Mouse (Mus musculus) cerebellum, postnatal 4 days (tissue): ENCODE results near the gene Alg1.
"Not testable (repeated sequence)": the region's sequence is repeated elsewhere in the genome, so short reads cannot be mapped to it uniquely, and the experiment has no call there.

Source experiments
- DNase-seq, 2 experiments: peaks; one replicate each; pipeline ENCODE4 v3.0.0; 2022; ENCODE audit warnings: low spot score in 2 of 2, mixed read lengths in 1 of 2

The Alg1 gene

GRCm38 (mm10) chr16:5233418-5234313 is at the start of gene Alg1:
TSS of gene Alg1 (plus strand) at chr16:5233621.
- DNase-seq = peak; percentile 79 to 92

- no peak for DNase-seq
These were observed 49.3 kb upstream of the Alg1 start for GRCm38 (mm10) chr16:5184101-5184500.

DNA sequence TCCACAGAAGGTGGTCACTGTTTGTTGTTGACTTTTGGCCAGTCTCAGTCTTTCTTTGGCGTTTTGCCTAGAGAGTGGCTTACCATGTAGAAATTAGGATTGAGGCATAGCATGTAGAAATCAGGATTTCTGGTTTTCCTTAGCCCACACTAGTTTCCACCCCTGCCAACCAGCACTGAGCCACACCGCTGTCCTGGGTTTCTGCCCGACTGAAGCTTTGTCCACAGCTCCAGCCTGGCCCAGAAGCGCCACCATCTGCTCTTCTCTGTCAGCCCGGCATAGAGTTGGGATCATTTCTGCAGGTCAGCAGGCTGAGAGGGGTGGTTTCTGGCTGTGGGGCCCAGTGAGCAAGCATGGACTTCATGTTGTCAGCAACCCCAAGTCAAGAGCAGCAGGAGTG is 48.5 kb upstream of the Alg1 start:
- peak in 1 of 2 experiments; percentile 39 for DNase-seq

DNA sequence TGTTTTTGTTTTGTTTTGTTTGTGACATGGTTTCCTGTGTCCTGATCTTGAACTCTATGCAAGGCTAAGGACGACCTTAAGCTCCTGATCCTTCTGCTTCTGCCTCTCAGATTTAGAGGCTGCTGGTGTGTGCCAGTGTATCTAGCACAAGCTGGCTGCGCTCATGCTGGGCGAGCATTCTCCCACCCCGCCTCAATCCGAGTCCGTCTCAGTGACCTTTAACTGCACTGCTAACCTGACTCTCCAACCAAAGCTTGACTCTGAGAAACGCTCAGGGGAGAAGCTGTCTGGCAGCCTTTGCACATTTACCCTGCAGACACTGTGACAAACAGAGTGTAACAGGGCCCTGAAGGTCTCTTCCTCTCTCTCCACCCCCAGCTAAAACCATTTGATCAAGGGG is 47.7 kb upstream of the Alg1 start:
- DNase-seq = no peak

DNA sequence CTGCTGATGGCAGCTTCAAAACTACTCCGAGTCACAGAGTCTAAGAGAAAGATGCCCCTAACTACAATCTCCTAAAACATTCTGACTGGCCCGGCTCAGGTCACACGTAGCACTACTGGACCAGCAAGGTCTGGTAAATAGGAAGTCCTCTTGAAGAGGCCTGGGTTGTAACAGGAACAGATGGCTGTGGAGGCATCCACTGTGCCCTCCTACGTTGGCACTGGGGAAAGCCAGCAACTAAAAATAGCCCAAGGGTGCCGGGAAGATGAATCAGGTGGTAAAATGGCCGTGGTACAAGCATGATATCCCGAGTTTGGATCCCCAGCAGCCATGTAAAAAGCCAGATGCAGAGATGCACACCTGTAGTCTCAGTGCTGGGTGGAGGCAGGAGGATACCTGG is 47.2 kb upstream of the Alg1 start:
- no peak for DNase-seq

DNA sequence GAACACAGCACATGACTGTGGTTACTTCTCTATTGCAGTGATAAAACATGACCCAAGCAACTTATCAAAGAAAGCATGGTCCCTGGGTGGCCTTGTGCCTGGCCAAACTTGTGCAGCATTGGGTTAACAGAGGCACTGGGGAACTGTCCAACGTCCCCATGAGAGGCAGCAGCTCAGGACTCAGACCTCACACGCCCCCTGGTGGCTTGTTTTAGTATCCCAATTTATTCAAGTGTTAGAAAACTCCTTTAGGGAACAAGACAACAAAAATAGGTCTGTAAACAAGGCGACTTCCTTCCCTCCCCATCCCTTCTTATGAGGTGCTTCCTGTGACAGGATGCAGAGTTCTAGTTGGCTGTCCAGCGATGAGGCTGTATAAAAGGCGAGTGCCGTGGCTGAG is 38.3 kb upstream of the Alg1 start:
- DNase-seq = peak in 1 of 2 experiments; percentile 62

GRCm38 (mm10) chr16:5202681-5203080 is 30.7 kb upstream of the Alg1 start:
- peak in 1 of 2 experiments; percentile 39 for DNase-seq

- no peak for DNase-seq
These were observed 30.2 kb upstream of the Alg1 start for GRCm38 (mm10) chr16:5203200-5203599.

DNA sequence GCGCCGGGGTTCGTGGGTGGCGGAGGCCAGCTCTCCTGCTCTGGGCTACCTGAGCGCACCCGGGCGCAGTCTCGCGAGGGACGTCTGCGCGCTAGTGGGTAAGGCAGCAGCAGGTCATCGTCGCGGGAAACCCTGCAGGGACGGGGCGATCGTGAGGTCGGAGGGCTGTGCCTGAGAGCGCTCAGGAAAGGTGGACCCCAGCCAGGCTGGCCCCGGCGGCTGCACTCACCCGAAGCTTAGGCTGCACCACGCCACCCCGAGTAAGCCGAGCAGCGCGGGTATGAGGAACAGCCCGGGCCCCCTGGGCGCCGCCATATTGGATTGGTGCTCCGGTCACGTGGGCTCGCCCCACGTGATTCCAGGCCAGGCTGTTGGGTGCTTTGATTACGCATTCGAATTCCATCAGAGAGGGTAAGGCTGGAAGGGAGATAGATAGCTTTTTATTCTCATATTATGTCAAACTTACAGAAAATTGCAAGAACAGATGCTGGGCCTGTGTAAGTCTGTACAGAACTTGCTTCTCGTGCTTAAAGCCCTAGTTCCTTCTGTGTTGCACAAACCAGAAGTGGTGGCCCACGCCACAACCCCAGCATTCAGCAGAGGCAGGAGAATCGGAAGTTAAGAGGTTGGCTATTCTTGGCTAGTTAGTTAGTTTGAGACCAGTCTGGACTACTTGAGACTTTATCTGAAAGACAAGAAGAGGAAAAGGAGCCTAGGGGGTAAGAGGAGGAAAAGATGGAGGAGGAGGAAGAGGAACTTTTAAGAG is 29.6 kb upstream of the Alg1 start, which contains the start of gene Nagpa:
Gene Nagpa, minus strand, starts transcription at position 345 of the 766 bp plus-strand sequence.
- peak; percentile 71 to 84 for DNase-seq

DNA sequence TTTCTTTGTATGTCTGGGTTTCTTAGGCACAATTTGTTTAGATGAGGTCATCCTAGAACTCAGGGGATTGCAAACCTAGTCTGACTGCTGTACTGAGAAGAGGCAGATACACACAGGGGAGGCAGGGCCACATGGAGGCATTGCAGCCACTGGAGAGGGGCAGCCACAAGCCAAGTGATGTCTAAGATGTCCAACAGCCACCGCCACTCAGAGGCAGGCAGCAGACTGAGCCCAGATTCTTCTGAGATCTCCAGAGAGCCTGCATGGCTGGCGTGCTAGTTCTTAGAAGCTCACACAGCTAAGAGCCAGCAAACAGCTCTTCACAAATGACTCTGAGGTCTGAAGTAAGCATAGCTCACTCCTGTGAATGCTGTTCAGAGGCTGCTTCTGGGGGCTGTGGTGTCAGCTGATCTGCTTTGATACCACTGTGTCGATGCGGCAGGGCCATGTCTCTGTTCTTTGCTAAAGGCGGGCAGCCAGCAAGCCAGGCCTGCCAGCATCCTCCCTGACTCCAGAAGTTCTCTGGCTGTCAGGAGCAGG is 27.9 kb upstream of the Alg1 start:
- DNase-seq = no peak

DNA sequence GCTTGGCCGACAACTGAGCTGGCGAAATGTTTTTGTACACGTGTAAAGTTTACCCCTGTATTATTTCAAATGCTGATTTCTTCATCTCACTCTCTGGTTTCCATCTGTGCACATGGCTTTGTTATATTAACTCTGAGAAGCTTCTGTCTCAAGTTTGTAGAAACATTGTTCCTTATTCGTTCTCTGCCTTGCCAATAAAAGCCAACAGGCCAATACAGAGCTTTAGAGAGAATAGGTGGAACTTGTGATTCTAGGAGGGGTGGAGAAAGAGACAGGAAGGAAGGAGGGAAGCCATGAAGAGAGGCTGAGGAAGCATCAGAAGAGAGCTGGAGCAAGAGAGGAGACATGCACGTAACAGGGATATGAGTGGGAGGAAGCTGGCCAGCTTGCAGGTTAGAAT is 27.4 kb upstream of the Alg1 start:
- DNase-seq = no peak

GRCm38 (mm10) chr16:5210365-5210764 is 23.1 kb upstream of the Alg1 start:
- DNase-seq = no peak

- DNase-seq = no peak
These were observed 21.3 kb upstream of the Alg1 start for GRCm38 (mm10) chr16:5212150-5212549.

DNA sequence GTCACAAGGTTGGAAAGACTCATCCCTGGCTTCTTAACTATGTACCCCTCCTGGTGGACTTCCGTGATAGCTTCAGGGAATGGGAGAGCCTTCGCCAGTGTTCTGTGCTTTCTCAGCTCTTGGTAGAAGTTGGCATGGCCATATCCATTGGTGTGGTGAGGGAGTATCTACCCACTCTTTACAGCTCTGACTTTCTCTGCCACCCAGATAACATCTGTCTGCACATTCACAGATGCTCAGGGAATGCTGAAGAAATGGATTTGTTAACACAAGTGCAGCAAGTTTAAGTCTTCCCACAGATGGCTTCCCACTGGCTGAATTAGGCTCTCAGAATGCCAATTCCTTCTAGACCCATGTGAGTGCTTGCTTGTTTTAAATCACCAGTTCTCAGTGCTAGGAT is 19.3 kb upstream of the Alg1 start:
- no peak for DNase-seq

GRCm38 (mm10) chr16:5216686-5217085 is 16.7 kb upstream of the Alg1 start:
- DNase-seq = no peak

DNA sequence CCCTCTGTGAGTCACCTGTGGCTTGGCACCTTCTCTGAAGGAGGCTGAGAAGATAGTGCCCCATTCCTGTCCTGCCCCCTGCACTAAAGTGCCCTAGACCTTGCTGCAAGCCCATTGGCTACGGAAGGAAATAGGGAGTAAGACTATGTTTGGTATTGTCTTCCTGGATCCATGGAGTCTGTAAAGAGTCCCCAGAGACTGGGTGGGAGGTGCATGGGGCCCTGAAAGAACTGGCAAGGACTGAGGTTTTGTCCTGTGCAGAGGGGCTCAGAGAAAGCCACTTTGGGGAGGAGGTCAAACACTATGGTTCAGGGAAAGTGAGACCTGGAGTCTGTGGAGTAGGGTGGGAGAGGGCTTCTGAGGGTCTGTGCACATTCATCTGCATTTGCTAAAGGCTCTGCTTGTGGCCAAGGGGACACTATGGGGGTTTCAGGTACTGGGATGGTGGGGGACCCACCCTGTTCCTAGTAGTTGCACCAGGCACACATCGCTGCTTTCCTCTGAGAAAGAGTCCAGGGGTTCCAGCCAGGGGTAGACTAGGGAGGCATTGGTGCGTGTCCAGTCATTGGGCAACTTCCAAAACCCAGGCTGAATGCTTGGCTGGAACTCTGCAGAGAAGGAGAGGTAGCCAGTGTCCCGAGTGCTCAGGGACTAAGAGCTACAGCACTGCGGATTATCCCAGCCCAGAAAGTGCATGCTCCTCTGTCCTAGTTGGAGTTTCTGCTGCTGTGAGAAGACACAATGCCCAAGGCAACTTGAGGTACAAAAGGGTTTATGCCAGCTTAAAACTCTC is 15.9 kb upstream of the Alg1 start:
- DNase-seq = no peak

DNA sequence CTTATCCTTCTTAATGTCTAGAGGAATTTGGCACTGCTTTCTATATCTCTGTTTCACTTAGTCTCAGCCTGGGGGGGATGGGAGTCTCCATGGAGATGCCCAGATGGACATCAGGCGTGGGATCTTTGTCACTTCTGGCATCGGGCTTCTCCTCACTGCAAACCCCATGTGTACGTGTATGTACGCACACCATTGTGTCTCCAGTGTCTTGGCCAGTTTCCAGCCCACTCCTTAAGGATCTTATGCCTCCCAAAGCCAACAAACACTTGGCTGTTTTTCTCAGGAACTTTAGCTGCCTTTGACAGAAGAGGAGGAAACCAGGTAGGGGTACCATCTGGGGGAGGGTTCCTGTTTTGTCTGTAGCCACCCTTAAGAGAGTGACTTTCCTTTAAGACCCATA is 12.0 kb upstream of the Alg1 start:
- no peak for DNase-seq

DNA sequence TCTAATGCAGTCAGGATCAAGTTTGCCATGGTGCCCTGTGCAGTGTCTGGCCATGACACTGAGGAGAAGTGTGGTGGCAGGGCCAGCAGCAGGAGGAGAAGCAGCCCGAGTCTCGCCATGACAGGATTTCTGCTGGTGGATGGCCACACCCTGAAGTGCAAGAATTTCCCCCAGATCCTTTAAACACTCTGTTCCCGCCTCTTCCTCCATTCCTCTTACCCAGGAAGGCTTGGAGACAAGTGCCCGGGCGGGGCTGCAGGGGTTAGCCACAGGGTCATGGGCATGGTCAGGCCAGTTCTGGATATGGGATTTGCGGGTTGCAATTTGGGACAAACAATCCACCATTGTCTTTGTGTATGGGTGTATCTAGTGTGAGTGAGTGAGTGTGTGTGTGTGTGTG is 11.3 kb upstream of the Alg1 start, which contains the start of gene AU021092:
Gene AU021092, minus strand, starts transcription at position 160 of the 400 bp plus-strand sequence.
- no peak for DNase-seq

DNA sequence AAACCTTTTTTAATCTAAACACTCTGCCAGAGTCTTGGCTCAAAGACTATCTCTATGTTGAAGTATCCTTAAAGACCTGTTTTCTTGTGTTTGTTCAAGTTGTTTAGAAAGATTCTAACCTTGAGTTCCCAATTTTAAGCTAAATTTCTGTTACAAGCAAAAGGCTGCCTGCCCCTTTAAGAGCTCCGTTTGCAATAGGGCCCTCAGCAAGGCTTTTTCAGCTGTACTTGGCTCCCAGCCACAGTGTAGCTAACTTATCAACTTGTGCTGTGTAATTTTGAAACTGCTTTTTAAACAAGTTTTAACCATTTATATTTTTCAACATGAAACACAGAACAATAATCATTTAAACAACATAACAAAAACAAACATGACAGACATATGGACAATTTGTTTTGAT is 6.9 kb upstream of the Alg1 start:
- not testable (repeated sequence) for DNase-seq

GRCm38 (mm10) chr16:5227501-5227900 is 5.9 kb upstream of the Alg1 start:
- DNase-seq = not testable (repeated sequence)

DNA sequence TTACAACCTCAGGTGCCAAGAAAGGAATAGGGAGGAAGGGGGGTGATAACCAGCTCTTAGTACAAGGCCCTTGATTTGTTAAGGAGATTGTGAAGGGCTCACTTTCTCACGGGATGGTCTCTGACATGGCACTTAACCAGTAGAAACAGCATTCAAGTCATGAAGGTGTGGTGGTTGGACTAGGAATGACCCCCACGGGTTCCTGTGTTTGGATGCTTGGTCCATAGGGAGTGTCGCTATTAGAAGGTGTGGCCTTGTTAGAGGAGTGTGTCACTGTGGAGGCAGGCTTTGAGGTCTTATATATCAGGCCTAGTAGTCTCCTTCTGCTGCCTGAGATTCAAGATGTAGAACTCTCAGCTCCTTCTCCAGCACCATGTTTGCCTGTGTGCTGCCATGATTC is 5.3 kb upstream of the Alg1 start:
- DNase-seq = not testable (repeated sequence)

DNA sequence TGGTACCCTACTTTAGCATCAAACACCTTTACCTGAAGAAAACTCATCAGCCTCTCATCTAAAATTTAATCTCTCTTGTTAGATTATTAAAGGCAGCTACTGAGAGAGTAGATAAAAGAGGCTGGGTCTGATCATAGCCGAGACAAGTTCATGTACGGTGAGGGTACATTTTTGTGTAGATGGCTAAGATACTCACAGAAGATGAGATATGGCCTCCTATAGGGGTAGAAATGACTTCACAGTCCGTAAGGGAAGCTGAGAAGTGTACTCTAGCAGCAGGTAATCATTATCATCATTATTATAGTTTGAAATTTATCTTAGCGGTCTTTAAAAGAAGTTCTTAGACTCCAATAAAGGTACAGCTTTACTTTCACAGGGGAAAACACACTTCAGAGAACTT is 439 bp upstream of the Alg1 start:
- DNase-seq = no peak
